Mouse (Mus musculus): ENCODE measurements around the gene Pnma5. TPM values are rescaled to one million over a fixed set of nuclear protein-coding genes. Genes with fewer than 3 reads are reported as not detected.
"Not testable (repeated sequence)": the region's sequence is repeated elsewhere in the genome, so short reads cannot be mapped to it uniquely, and the experiment has no call there.

The Pnma5 gene
- polyA plus RNA-seq (2014; fragmentation: Nextera tagmentation; extraction: Ambion mirVana): 0.11 TPM in 1 of 2 replicates, not detected in the other

DNA sequence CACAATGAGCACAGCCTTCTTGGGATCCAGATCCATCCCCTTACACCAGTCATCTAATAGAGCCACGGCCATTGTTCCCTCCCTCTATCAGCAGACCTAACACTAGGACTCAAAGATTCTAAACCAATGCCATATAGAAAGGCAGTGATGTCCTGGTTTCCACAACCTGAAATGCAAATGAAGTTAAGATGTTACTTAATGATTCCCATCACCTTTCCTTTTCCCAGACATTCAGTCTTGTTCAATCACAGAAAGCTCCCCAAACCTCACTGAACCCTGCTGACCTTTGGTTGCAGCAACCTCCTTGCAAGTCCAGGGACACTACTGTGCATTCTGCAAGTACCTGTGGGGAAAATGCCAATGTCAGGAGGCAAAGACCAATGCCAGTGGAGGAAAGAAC lies at the start of gene Pnma5:
TSS of gene Pnma5 (minus strand) at position 101 of the 400 bp plus-strand sequence.
- no peak within 1 kb of the TSS for H3K4me2 ChIP-seq
- 65% methylated on average over 1 of the region's 1 CpGs for WGBS
- no peaks in the 10 kb centered on the region for H3K4me1 ChIP-seq (ENCODE audit: insufficient read depth)
- TF ChIP-seq CTCF (IDR thresholded peaks at IDR 0.05; ENCODE audit: low read depth): no peak
- no peak for DNase-seq
- H3K9ac ChIP-seq: no peak within 1 kb of the TSS
- H3K9me3 ChIP-seq (ENCODE audit: low read depth, low read length): no peaks in the 10 kb centered on the region
- H3K4me3 ChIP-seq (ENCODE audit: low read depth, low read length): no peak within 1 kb of the TSS
- H3K36me3 ChIP-seq (ENCODE audit: insufficient read depth): no peaks in the 10 kb centered on the region
- no peak within 1 kb of the TSS for H3K27ac ChIP-seq (ENCODE audit: low read depth)
- no peaks in the 10 kb centered on the region for H3K27me3 ChIP-seq (ENCODE audit: insufficient read depth, low read length)
- ATAC-seq (ENCODE audit: insufficient read depth): no peak

DNA sequence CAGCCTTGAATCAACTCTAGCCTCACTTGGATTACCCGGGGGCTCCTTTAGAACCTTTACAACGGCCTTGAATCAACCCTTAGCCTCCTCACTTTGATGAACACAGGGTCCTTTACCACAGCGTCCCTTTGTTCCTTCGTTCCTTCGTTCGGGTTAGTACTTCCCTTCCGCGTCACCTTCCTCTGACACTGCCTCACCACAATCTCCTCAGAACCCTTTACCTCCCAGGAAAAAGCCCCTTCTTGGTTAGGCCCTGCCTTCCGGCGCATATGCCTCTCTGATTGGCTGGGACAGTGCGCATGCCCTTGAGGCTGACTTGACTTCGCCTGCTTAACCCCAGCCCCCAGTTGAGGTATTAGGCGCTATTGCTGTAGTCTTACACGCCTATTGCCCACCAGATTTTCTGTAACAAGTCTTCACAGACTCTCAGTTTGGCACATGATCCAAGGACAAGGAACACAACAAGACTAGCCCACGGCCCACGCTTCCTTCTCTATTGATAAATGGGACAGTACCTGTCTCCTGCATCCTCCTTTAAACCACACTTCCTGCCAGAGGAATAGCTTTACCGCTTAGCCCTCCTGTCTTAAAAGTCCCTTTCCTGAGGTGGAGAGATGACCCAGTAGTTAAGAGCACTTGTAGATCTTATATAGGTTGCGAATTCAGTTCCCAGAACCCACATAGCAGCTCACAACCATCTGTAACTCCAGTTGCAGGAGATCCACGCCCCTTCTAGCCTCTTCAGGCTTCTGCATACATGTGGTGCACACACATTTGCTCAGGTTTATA lies 45.6 kb upstream of the Pnma5 start, which contains the start of gene Xlr4a:
TSS of gene Xlr4a (minus strand) at position 212 of the 789 bp plus-strand sequence.
- not testable (repeated sequence) for DNase-seq; H3K4me3 ChIP-seq (ENCODE audit: low read depth, low read length); H3K4me2 ChIP-seq; H3K27me3 ChIP-seq (ENCODE audit: insufficient read depth, low read length); ATAC-seq (ENCODE audit: insufficient read depth); H3K36me3 ChIP-seq (ENCODE audit: insufficient read depth); H3K9me3 ChIP-seq (ENCODE audit: low read depth, low read length); H3K4me1 ChIP-seq (ENCODE audit: insufficient read depth); H3K27ac ChIP-seq (ENCODE audit: low read depth); H3K9ac ChIP-seq
- WGBS: 79% methylated on average over 18 of the region's 19 CpGs

DNA sequence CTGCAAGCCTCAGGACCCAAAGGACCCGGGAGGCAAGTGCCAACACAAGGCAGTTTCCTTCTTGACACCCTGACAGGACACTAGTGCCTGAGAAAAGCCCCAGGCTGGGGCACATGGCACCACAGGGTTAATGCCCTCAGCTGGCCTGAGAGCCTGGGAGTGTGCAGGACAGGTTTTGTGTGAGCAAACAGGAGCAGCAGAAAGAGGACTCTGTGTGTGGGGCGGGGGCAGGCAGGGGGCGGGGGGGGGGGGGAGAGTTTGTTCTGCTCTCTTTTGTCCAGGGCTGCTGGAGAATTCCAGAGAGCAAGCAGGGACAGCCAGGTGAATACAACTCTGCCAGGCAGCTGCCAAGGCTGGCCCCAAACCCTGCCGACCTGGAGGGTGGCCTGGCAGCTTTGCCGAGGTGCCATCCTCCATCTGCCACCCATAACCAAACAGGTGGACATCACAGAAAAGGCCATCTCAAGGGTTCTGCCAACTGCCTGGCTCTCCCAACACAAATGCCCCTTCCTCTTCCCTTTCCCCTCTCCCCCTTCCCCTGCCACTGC lies 29.9 kb upstream of the Pnma5 start:
- not testable (repeated sequence) for H3K4me3 ChIP-seq (ENCODE audit: low read depth, low read length); H3K27me3 ChIP-seq (ENCODE audit: insufficient read depth, low read length); DNase-seq; H3K9ac ChIP-seq; H3K9me3 ChIP-seq (ENCODE audit: low read depth, low read length); H3K4me1 ChIP-seq (ENCODE audit: insufficient read depth); H3K27ac ChIP-seq (ENCODE audit: low read depth); H3K36me3 ChIP-seq (ENCODE audit: insufficient read depth); H3K4me2 ChIP-seq
- 40% methylated on average over 1 of the region's 5 CpGs for WGBS
- ATAC-seq (ENCODE audit: insufficient read depth): peak; percentile 22; the same call in 1 of the 2 replicates

- H3K4me3 ChIP-seq (ENCODE audit: low read depth, low read length): 0 out of 2 replicates have a peak within 1 kb of the TSS, but pooled peaks have one; percentile 0
- no peaks in the 10 kb centered on the region for H3K36me3 ChIP-seq (ENCODE audit: insufficient read depth)
- no peak for TF ChIP-seq CTCF (IDR thresholded peaks at IDR 0.05; ENCODE audit: low read depth)
- no peak within 1 kb of the TSS for H3K9ac ChIP-seq
- no peaks in the 10 kb centered on the region for H3K9me3 ChIP-seq (ENCODE audit: low read depth, low read length)
- H3K27ac ChIP-seq (ENCODE audit: low read depth): peak within 1 kb of the TSS; percentile 42; the same call in 1 of the 2 replicates
- H3K27me3 ChIP-seq (ENCODE audit: insufficient read depth, low read length): no peaks in the 10 kb centered on the region
- peak within 1 kb of the TSS; percentile 46 for H3K4me2 ChIP-seq
- ATAC-seq (ENCODE audit: insufficient read depth) (0 out of 2 replicates have a peak, but pooled peaks have one; percentile 45), DNase-seq (no peak)
- H3K4me1 ChIP-seq (ENCODE audit: insufficient read depth): no peaks in the 10 kb centered on the region
- 24% methylated on average over 7 of the region's 7 CpGs for WGBS
Observed at GRCm38 (mm10) chrX:73064415-73064793, 27.5 kb upstream of the Pnma5 start, which contains the start of gene Pnma3. Gene Pnma3 (plus strand): TSS chrX:73064787.

DNA sequence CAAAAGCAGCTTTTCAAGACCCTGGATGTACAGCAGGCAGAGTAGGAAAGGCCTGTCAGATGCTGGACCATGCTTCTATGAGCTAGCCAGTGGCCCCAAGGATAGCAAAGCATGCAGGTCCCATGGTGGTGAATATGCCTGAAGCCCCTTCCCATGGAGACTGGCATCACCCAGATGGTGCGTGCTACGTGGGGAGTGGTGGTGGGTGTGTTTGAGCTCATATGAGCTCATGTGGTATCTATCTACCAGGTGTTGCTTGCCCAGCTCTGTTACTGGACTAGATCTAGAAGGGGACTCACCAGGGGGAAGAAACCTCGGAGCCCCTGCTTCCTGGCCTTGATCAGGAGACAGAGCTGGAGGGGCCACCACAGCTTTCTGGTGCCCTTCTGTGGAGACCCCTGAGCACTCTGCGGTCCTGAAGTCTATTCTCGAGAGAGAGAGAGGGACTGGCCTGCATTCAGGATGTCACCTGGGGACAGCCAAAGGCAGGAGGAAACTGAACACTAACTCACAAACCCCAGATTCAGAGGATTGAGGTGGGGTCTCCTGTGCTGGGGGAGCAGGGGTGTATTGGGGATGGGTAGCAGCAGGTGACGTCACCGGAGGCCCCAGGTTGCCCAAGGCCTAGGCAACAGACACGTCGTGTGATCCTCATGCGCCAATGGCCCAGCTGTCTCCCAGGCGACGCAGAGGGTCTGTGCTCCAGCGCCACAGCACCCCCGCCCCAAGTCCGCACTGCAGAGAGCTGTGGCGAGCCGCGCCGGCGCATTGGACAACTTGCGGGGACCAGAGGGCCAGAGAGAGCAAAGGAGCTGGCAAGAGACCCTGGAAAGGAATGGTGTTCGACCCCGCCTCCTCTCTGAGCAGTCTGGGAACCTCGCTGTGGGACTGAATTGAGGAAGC lies 26.9 kb upstream of the Pnma5 start:
- H3K4me1 ChIP-seq (ENCODE audit: insufficient read depth): no peaks in the 10 kb centered on the region
- no peaks in the 10 kb centered on the region for H3K36me3 ChIP-seq (ENCODE audit: insufficient read depth)
- peak overlapping the region; percentile 46 for H3K4me2 ChIP-seq
- no peak overlapping the region for H3K9ac ChIP-seq
- H3K9me3 ChIP-seq (ENCODE audit: low read depth, low read length): no peaks in the 10 kb centered on the region
- peak; percentile 24 for DNase-seq
- no peaks in the 10 kb centered on the region for H3K27me3 ChIP-seq (ENCODE audit: insufficient read depth, low read length)
- 0 out of 2 replicates have a peak overlapping the region, but pooled peaks have one; percentile 0 for H3K4me3 ChIP-seq (ENCODE audit: low read depth, low read length)
- 28% methylated on average over 24 of the region's 24 CpGs for WGBS
- TF ChIP-seq CTCF (IDR thresholded peaks at IDR 0.05; ENCODE audit: low read depth): no peak
- no peak overlapping the region for H3K27ac ChIP-seq (ENCODE audit: low read depth)
- ATAC-seq (ENCODE audit: insufficient read depth): peak; percentile 62; the same call in 1 of the 2 replicates

GRCm38 (mm10) chrX:73062323-73062722 lies 25.4 kb upstream of the Pnma5 start:
- Histone ChIP-seq H3K9me3 (ENCODE audit: low read depth, low read length) (no peaks in the 10 kb centered on the region), H3K27ac (ENCODE audit: low read depth) (peak overlapping the region; percentile 36; the same call in 1 of the 2 replicates), H3K4me3 (ENCODE audit: low read depth, low read length) (no peak overlapping the region), H3K4me2 (no peak overlapping the region), H3K36me3 (ENCODE audit: insufficient read depth) (no peaks in the 10 kb centered on the region), H3K4me1 (ENCODE audit: insufficient read depth) (no peaks in the 10 kb centered on the region), H3K9ac (no peak overlapping the region), H3K27me3 (ENCODE audit: insufficient read depth, low read length) (no peaks in the 10 kb centered on the region)
- WGBS: 31% methylated on average over 5 of the region's 5 CpGs
- no peak for TF ChIP-seq CTCF (IDR thresholded peaks at IDR 0.05; ENCODE audit: low read depth)
- no peak for DNase-seq
- no peak for ATAC-seq (ENCODE audit: insufficient read depth)

Data from lung, embryonic 14.5 days (tissue).